Mouse (Mus musculus): ENCODE measurements around the gene Creb5. TPM values are rescaled to one million over a fixed set of nuclear protein-coding genes. Genes with fewer than 3 reads are reported as not detected.

The Creb5 gene
- polyA plus RNA-seq, 2 experiments from 2014 or later: not detected

GRCm38 (mm10) chr6:53707795-53708194 lies 420.7 kb downstream of the Creb5 start:
- ATAC-seq: no peak

- no peak for ATAC-seq
Observed at GRCm38 (mm10) chr6:53709694-53710442, 422.8 kb downstream of the Creb5 start.

GRCm38 (mm10) chr6:53710560-53710959 lies 423.5 kb downstream of the Creb5 start:
- ATAC-seq: no peak

- ATAC-seq: no peak
Observed at GRCm38 (mm10) chr6:53713152-53713551, 426.1 kb downstream of the Creb5 start.

GRCm38 (mm10) chr6:53714908-53715321 lies 427.8 kb downstream of the Creb5 start:
- no peak for ATAC-seq

- no peak for ATAC-seq
Observed at GRCm38 (mm10) chr6:53716013-53716412, 428.9 kb downstream of the Creb5 start.

GRCm38 (mm10) chr6:53720009-53720408 lies 432.9 kb downstream of the Creb5 start:
- ATAC-seq: no peak

- ATAC-seq: no peak
Observed at GRCm38 (mm10) chr6:53721595-53721994, 434.5 kb downstream of the Creb5 start.

GRCm38 (mm10) chr6:53722694-53723093 lies 435.6 kb downstream of the Creb5 start:
- ATAC-seq: no peak

GRCm38 (mm10) chr6:53730487-53730886 lies 443.4 kb downstream of the Creb5 start:
- ATAC-seq: no peak

- ATAC-seq: no peak
Observed at GRCm38 (mm10) chr6:53730996-53731485, 444.0 kb downstream of the Creb5 start.

- no peak for ATAC-seq
Observed at GRCm38 (mm10) chr6:53733546-53733945, 446.5 kb downstream of the Creb5 start.

- no peak for ATAC-seq
Observed at GRCm38 (mm10) chr6:53733999-53734398, 446.9 kb downstream of the Creb5 start.

- no peak for ATAC-seq
Observed at GRCm38 (mm10) chr6:53735696-53736095, 448.6 kb downstream of the Creb5 start.

- no peak for ATAC-seq
Observed at GRCm38 (mm10) chr6:53738206-53738605, 451.1 kb downstream of the Creb5 start.

GRCm38 (mm10) chr6:53741222-53741621 lies 454.2 kb downstream of the Creb5 start:
- no peak for ATAC-seq

Other genes with a start within 250 kb of the Creb5 start
- gene Jazf1, start 218.6 kb upstream of the Creb5 start, polyA plus RNA-seq (2017; shearing (Covaris generic)): 1 to 10 TPM; 8.2 to 9.6 TPM